Mouse (Mus musculus): ENCODE results near the gene Apbb1ip. TPM values are rescaled to one million over a fixed set of nuclear protein-coding genes. Genes with fewer than 3 reads are reported as not detected.

The Apbb1ip gene
- polyA plus RNA-seq, 1 experiment, result 36.6 TPM

- Histone ChIP-seq H3K4me1 (peaks cover 62% of the 10 kb centered on the region), H3K9me3 (no peaks in the 10 kb centered on the region), H3K4me3 (replicated peaks) (no peak overlapping the region), H3K36me3 (replicated peaks; ENCODE audit: low read length) (peaks cover 24% of the 10 kb centered on the region), H3K27me3 (replicated peaks) (no peaks in the 10 kb centered on the region)
- TF ChIP-seq GATA1 (IDR thresholded peaks at IDR 0.05; ENCODE audit: borderline replicate concordance, low read length), result no peak
- TF ChIP-seq FLI1 (IDR thresholded peaks at IDR 0.05; ENCODE audit: low read length), result no peak
Observed at GRCm38 (mm10) chr2:22784771-22785170, 10.9 kb downstream of the Apbb1ip start.

- peaks cover 29% of the 10 kb centered on the region for H3K36me3 ChIP-seq (replicated peaks; ENCODE audit: low read length)
- H3K4me1 ChIP-seq, result peaks cover 56% of the 10 kb centered on the region
- TF ChIP-seq GATA1 (IDR thresholded peaks at IDR 0.05; ENCODE audit: borderline replicate concordance, low read length) (no peak), FLI1 (IDR thresholded peaks at IDR 0.05; ENCODE audit: low read length) (no peak)
Observed at GRCm38 (mm10) chr2:22788658-22789057, 14.8 kb downstream of the Apbb1ip start.

GRCm38 (mm10) chr2:22789576-22789975 is 15.7 kb downstream of the Apbb1ip start:
- no peaks in the 10 kb centered on the region for H3K27me3 ChIP-seq (replicated peaks)
- H3K4me1 ChIP-seq, result peaks cover 47% of the 10 kb centered on the region
- no peaks in the 10 kb centered on the region for H3K9me3 ChIP-seq
- H3K36me3 ChIP-seq (replicated peaks; ENCODE audit: low read length), result peaks cover 34% of the 10 kb centered on the region
- no peak overlapping the region for H3K4me3 ChIP-seq (replicated peaks)
- no peak for TF ChIP-seq FLI1 (IDR thresholded peaks at IDR 0.05; ENCODE audit: low read length)
- no peak for TF ChIP-seq GATA1 (IDR thresholded peaks at IDR 0.05; ENCODE audit: borderline replicate concordance, low read length)

More at GRCm38 (mm10) chr2:22788658-22789057, 14.8 kb downstream of the Apbb1ip start:
- H3K27me3 ChIP-seq (replicated peaks), result no peaks in the 10 kb centered on the region
- H3K9me3 ChIP-seq, result no peaks in the 10 kb centered on the region
- no peak overlapping the region for H3K4me3 ChIP-seq (replicated peaks)

GRCm38 (mm10) chr2:22790435-22790834 is 16.5 kb downstream of the Apbb1ip start:
- Histone ChIP-seq H3K9me3 (peaks cover 5% of the 10 kb centered on the region), H3K4me3 (replicated peaks) (peak overlapping the region; percentile 50), H3K36me3 (replicated peaks; ENCODE audit: low read length) (peaks cover 39% of the 10 kb centered on the region), H3K4me1 (peaks cover 48% of the 10 kb centered on the region), H3K27me3 (replicated peaks) (no peaks in the 10 kb centered on the region)
- TF ChIP-seq GATA1 (IDR thresholded peaks at IDR 0.05; ENCODE audit: borderline replicate concordance, low read length), result no peak
- TF ChIP-seq FLI1 (IDR thresholded peaks at IDR 0.05; ENCODE audit: low read length), result no peak

- peaks cover 17% of the 10 kb centered on the region for H3K9me3 ChIP-seq
- H3K27me3 ChIP-seq (replicated peaks), result no peaks in the 10 kb centered on the region
- TF ChIP-seq FLI1 (IDR thresholded peaks at IDR 0.05; ENCODE audit: low read length), result no peak
- TF ChIP-seq GATA1 (IDR thresholded peaks at IDR 0.05; ENCODE audit: borderline replicate concordance, low read length), result no peak
- no peak overlapping the region for H3K4me3 ChIP-seq (replicated peaks)
- peaks cover 30% of the 10 kb centered on the region for H3K4me1 ChIP-seq
- H3K36me3 ChIP-seq (replicated peaks; ENCODE audit: low read length), result peaks cover 66% of the 10 kb centered on the region
Observed at GRCm38 (mm10) chr2:22795087-22795486, 21.2 kb downstream of the Apbb1ip start.

- TF ChIP-seq FLI1 (IDR thresholded peaks at IDR 0.05; ENCODE audit: low read length) (no peak), GATA1 (IDR thresholded peaks at IDR 0.05; ENCODE audit: borderline replicate concordance, low read length) (no peak)
- Histone ChIP-seq H3K36me3 (replicated peaks; ENCODE audit: low read length) (peaks cover 79% of the 10 kb centered on the region), H3K27me3 (replicated peaks) (no peaks in the 10 kb centered on the region), H3K4me3 (replicated peaks) (no peak overlapping the region), H3K9me3 (peaks cover 20% of the 10 kb centered on the region), H3K4me1 (peaks cover 24% of the 10 kb centered on the region)
Observed at GRCm38 (mm10) chr2:22796487-22796886, 22.6 kb downstream of the Apbb1ip start.

GRCm38 (mm10) chr2:22799430-22800041 is 25.6 kb downstream of the Apbb1ip start:
- H3K36me3 ChIP-seq (replicated peaks; ENCODE audit: low read length), result peaks cover 63% of the 10 kb centered on the region
- TF ChIP-seq GATA1 (IDR thresholded peaks at IDR 0.05; ENCODE audit: borderline replicate concordance, low read length) (no peak), FLI1 (IDR thresholded peaks at IDR 0.05; ENCODE audit: low read length) (no peak)
- H3K4me3 ChIP-seq (replicated peaks), result no peak overlapping the region
- H3K4me1 ChIP-seq, result peaks cover 34% of the 10 kb centered on the region
- no peaks in the 10 kb centered on the region for H3K27me3 ChIP-seq (replicated peaks)
- peaks cover 20% of the 10 kb centered on the region for H3K9me3 ChIP-seq

GRCm38 (mm10) chr2:22805589-22805988 is 31.7 kb downstream of the Apbb1ip start:
- Histone ChIP-seq H3K36me3 (replicated peaks; ENCODE audit: low read length) (peaks cover 12% of the 10 kb centered on the region), H3K4me3 (replicated peaks) (peak overlapping the region; percentile 25), H3K4me1 (peaks cover 73% of the 10 kb centered on the region), H3K27me3 (replicated peaks) (no peaks in the 10 kb centered on the region), H3K9me3 (0 out of 2 replicates have a peak, but pooled peaks cover 3% of the 10 kb centered on the region)
- TF ChIP-seq GATA1 (IDR thresholded peaks at IDR 0.05; ENCODE audit: borderline replicate concordance, low read length), result no peak
- TF ChIP-seq FLI1 (IDR thresholded peaks at IDR 0.05; ENCODE audit: low read length), result no peak

- TF ChIP-seq FLI1 (IDR thresholded peaks at IDR 0.05; ENCODE audit: low read length), result no peak
- TF ChIP-seq GATA1 (IDR thresholded peaks at IDR 0.05; ENCODE audit: borderline replicate concordance, low read length), result no peak
- Histone ChIP-seq H3K9me3 (no peaks in the 10 kb centered on the region), H3K36me3 (replicated peaks; ENCODE audit: low read length) (peaks cover 12% of the 10 kb centered on the region), H3K27me3 (replicated peaks) (no peaks in the 10 kb centered on the region), H3K4me1 (peaks cover 83% of the 10 kb centered on the region), H3K4me3 (replicated peaks) (no peak overlapping the region)
Observed at GRCm38 (mm10) chr2:22806576-22806975, 32.7 kb downstream of the Apbb1ip start.

GRCm38 (mm10) chr2:22807312-22807711 is 33.4 kb downstream of the Apbb1ip start:
- Histone ChIP-seq H3K4me3 (replicated peaks) (peak overlapping the region; percentile 59), H3K9me3 (no peaks in the 10 kb centered on the region), H3K27me3 (replicated peaks) (no peaks in the 10 kb centered on the region), H3K36me3 (replicated peaks; ENCODE audit: low read length) (peaks cover 13% of the 10 kb centered on the region), H3K4me1 (peaks cover 83% of the 10 kb centered on the region)
- TF ChIP-seq GATA1 (IDR thresholded peaks at IDR 0.05; ENCODE audit: borderline replicate concordance, low read length) (no peak), FLI1 (IDR thresholded peaks at IDR 0.05; ENCODE audit: low read length) (no peak)

Measured in megakaryocyte, embryonic 14.5 days (primary cell).